Mouse (Mus musculus) telencephalon, adult 2 months (tissue): ENCODE measurements around the gene Dkc1.

Experiments used
- DNase-seq: peaks from one replicate; pipeline ENCODE4 v3.0.0-alpha.2; 2011; ENCODE audit warnings: low read depth, low spot score

Dkc1 gene

DNA sequence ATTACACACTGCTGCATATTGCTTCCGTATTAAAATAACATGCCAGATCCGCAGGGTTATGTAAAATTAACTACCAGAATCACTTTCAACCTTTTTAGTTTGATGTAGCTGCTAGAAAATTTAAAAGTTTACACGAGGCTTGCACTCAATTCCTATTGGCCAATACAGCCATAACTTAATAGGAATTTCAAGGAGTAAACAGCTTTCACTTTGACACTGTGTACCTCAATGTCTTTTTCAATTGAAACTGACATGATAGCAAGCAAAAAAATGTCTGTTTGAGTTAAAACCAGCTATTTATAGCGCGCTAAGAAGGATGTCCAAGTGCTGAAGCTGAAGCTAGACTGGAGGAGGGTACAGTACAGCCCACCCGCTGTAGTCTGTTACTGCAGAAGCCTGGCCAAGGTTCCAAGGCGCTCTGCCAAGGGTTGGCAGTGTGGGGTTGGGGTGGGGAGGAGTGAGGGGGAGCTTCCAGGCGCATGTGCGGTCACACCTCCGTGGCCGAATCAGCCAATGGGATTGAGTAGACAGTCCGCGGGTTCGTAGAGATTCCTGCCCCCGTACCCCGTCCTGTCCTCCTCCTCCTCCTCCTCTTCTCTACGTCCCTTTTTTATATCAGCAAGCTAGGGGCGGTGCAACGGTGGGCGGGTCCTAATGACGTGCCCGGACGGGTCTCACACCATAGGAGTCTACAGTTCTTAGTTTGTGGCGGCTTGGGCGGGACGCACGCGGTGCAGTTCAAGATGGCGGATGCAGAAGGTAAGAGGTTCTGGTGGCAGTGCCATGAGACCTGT, at the start of gene Dkc1:
TSS of gene Dkc1 (plus strand) at position 486 of the 794 bp plus-strand sequence.
- DNase-seq, result peak; percentile 92

DNA sequence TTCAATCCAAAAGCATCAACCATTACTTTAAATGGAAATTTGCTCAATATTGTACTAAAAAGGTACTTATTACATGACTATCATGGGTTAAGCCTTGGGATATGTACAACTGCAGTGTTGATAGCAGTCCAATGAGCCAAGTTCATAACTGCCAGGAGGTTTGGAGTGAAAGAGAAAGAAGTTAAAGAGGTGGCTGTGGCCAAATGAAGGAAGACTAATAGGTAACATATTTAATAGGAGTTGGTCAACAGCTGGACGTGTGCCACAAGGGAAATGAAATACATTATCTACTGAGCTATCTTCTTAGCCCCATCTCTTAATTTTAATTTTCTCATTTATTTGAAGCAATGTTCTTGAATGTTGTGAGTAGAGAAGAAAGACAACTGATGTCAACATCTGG, 49.7 kb upstream of the Dkc1 start:
- no peak for DNase-seq

DNA sequence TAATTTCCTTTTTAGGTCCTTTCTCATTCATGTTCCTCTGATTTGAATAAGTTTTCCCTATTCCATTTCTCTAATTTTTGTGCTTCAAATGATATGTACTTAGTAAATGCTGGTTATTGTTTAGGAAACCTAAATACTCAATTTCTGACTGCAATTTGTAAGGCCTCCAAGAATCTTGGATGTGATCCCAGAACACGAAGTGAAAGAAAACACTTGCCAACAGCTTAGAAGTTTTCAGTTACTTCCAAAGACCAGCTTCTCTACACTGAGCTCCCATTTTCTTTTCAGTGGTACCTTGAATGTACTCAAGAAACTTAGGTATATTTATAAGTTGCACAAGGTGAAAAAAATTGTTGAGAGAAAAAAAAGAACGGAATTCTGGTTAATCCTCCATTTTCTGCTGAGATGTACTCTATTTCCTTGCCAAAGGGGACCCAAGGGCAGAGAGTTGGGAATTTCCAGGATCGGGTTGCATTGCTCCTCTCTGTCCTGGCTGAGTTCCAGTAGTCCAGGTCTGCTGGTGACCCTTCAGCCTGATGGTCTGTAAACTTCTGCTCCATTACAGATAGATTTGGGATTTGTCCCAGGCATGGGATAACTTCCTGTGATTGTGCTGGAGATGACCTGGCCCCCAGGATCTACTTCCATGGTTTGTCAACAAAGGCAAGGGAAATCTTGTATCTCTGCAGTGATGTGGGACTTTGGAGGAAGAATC, 48.6 kb upstream of the Dkc1 start:
- peak; percentile 27 for DNase-seq

DNA sequence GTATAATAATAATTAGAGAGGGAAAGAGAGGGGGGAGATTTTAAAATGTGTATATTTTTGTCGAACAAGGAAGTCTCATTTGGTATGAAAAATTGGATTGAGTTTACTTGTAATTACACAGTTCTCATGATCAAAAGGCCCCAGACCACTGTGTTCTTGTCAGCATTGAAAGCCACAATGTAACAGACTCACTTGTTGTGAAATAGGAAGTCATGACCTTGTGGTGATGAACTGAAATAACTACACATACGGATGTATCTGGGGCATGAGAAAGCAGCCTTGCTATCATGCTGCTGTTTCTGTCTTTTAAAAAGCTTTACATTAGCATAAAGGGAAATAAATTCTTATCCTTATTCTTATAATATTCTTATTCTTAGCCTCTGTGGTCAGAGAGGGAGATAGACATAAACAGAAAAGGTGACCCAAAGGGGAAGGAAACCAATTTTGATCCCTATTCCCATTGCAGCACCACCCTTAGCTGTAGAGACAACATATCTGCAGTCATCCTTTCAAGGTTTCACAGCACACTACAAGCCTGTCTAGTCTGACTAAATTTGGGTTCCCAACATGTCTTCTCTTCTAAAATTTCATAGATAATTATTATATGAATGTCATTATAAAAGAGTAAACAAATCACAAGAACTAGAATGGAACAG, 39.4 kb upstream of the Dkc1 start:
- DNase-seq, result no peak

DNA sequence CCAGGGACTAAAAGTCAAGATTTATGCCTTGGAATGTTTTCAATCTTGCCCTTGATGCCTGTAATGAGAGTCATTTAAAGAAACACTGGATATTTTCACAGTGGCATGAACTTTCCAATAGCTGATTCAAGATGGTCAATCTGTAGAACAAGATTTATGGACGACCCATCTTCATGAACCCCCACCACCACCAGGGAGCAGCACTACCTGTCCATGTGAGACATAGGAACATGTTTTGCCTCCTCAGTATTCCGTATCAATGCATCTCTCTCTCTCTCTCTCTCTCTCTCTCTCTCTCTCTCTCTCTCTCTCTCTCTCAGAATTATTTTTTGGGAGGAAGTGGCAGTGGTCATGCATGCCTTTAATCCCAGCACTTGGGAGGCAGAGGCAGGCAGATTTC, 13.3 kb upstream of the Dkc1 start:
- no peak for DNase-seq

DNA sequence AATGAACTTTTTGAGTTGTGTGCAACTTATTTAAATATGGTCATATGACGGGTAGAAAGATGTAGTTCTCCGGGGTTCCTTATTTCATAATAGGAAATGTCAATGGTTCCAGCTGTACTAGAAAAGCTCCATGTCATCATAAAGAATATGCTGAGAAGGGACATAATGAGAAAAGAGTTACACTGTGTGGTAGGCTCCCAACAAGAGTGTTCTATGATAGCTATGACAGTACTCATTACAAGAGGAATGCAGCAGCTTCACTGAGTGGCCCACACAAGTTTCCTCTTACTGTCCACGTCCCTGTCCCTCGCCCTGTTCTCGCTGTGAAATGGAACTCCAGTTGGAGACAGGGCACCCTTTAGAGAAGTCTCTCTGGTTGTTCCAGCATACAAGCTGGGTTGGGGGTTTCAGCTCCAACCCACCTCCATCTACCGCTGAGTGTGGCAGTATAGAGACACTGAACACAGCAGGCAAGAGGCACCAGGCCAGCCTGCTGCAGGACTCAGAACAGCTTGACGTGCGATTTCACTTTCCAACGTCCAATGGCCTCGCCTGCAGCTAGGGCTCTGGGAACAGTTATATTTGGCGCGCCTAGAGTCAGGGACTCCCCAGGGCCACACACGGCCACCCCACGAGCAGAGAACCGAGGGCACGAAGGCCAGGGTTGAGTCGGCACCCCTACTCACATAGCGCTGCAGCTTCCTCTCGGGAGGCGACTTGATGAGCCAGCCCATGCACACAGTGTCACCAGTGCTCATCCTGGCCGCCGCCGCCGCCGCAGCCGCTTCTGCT, 11.5 kb upstream of the Dkc1 start:
- no peak for DNase-seq

DNA sequence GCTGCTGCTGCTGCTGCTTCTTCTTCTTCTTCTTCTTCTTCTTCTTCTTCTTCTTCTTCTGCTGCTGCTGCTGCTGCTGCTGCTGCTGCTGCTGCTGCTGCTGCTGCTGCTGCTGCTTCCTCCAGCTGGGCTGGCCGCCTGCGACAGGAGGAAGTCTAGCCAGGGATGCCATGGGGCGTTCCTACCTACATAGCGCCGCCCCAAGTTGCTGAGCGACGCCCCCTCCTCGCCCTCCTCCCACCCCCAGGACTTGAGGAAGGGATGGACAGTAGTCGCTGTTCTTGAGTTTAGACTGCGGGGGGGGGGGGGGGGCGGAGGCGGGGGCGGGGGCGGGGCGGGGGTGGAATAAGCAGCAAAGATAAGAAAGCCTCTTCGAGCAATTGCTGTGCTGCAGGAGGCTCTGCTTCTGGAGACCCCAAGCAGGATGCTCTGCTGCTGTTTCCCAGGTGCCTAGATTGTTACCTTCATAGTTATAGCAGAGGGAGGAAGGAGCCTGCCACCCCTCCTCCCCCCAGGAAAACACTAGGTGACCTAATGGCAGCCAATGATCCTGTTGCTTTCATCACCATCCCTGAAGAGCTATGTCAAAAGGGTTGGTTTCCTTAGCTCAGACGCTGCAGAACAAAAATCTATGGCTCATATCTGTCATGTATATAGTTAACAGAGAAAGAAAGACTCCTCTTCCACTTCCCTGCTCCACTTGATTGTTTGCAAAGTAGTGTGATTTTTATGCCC, 10.7 kb upstream of the Dkc1 start, which contains the start of gene Gab3:
TSS of gene Gab3 (minus strand) at position 685 of the 735 bp plus-strand sequence.
- DNase-seq, result no peak

DNA sequence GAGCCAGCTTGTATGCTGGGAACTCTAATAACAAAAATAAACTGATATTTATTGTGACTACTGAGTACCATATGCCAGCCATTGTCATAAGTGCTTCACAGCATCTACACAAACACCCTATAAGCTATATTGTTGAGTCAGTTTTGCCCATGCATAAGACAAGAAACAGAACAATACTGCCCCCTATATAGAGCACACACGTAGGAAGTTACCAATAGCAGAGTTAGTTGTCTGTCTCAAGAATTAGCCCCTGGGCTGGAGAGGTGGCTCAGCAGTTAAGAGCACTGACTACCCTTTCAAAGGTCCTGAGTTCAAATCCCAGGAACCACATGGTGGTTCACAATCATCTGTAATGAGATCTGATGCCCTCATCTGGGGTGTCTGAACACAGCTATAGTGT, 10.0 kb upstream of the Dkc1 start:
- no peak for DNase-seq

DNA sequence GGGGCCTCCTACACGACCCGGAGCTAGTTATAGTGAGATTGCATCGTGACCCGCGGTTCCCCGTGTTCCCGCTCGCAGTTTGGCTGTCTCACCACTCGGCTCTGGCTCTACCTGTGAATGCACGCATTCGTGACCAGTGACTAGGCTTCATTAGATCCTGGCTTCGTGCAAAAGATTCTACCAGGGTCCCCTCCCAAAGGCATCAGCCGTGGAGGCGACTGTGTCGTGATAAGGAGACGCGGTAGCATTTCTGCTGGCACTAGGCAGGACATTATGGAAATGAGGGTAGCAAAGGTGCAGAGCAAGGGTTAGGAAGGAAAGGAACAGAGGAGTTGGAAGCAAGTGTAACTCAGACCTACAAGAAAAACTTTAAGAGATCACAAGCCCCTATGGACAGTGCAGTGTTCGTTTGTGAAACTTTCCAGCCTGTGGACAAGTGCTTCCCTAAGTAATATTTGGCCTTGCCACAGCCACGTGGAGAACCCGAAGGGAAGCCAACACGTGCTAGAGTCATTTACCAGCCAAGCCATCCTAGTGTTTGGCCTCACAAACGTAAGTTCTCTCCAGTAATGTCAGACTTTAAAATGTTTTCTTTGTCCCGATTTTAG, 613 bp downstream of the Dkc1 start:
- no peak for DNase-seq

DNA sequence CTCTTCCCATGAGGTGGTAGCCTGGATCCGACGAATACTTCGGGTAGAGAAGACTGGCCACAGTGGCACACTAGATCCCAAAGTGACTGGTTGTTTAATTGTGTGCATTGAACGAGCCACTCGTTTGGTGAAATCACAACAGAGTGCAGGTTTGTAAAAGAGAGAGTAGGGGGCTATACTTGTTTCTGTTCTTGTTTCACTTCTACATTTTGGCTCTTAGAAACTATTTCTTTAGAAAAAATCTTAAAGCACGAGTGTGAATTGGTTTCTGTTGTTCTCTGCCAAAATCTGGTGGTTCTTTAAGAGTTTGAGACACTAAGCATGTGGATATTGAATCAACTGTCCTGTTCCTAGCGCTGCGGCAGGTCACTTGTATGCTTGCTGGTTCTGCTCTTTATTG, 3.1 kb downstream of the Dkc1 start:
- no peak for DNase-seq

DNA sequence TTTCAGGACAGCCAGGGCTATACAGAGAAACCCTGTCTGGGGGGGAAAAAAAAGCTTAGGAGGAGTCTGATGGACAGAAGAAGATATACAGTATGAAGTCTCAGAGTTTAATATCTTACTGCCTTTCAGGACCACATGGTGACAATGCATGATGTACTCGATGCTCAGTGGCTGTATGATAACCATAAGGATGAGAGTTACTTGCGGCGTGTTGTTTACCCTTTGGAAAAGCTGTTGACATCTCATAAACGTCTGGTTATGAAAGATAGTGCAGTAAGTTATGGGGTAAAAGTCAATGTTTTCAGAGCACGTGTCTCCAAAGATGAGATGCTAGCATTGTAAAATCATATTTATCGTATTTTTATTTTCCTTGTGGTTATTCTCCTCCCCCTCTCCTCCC, 6.6 kb downstream of the Dkc1 start:
- DNase-seq, result no peak

DNA sequence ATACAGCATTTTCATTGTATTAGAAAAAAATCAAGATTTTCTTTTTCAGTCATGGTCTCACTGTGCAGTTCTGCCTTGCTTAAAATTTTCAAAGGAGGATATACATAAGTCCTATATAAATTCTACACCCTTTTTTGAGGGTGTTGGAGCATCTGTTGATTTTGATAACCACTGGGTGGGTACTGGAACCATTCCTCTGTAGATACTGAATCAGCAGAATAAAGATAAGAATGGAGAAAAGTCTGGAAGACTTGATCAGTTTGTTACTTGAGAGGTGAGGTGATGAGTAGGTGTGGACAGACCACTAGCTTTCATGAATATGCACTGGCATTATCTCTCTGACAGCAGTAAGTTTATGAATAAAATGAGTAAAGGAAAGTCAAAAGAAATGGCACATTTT, 19.9 kb downstream of the Dkc1 start:
- DNase-seq, result no peak

DNA sequence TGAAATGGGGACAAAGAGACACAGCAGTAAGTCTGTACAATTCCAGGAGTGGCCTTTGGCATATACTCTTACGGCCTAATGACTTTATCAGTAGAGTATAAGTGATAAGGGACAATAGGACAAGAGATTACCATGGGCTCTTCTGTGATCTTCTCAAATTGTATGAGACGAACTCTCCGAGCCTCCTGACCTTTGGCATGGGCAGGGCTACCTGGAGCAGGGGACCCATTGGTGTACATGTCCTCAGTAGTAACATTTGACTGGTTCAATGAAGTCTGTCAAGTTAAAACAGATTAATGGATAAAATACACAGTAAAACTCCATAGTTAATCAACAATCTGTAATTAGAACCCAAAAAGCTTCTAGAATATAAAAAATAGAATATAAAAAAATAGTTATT, 30.0 kb downstream of the Dkc1 start:
- DNase-seq, result no peak

DNA sequence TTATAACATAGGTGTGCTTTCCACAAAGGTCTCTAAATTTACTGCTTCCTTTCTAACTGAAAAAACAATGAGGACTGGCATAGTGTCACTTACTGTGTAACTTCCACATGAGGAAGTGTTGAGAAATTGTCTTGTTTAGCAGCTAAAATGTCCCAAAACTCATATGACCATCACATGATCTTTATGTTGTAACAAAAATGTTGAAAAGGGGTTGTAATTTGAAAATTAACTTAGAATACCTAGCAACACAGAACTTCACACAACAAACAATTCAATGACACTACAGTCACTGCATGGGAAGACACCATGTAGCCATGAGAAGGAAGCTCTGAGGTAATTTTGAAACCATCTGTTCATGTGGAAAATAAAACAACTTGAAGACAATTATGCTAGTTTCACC, 31.2 kb downstream of the Dkc1 start:
- DNase-seq, result no peak

DNA sequence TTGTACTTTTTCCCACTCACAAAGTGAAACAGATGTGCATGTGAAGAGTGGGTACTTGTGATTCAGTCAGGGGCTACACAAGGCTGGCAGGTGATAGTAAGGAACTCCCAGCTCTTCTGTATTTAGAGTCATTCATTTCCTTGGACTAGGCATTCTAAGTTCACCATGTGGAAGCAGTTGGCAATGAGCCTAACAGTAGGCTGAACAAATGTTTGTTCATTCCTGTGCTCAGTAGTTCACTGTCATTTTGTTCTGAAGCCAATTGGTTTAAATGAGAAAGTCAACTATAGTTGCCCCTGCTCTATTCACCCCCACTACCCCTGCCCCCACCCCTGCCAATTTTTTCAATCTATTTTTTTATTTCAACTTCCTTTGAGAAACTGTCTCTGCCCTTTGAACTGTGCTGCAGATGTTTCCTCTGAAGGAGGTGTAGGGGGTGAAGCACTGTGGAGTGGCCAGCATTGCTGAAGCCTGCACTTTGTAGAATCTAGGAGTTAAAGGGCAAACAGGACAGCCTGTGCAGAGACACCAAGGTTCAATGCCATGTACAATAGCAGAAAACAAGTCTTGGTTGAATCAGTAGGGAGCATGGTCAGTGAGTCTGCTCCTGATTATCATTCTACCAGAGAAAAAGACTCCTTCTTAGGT, 32.8 kb downstream of the Dkc1 start:
- DNase-seq, result no peak

DNA sequence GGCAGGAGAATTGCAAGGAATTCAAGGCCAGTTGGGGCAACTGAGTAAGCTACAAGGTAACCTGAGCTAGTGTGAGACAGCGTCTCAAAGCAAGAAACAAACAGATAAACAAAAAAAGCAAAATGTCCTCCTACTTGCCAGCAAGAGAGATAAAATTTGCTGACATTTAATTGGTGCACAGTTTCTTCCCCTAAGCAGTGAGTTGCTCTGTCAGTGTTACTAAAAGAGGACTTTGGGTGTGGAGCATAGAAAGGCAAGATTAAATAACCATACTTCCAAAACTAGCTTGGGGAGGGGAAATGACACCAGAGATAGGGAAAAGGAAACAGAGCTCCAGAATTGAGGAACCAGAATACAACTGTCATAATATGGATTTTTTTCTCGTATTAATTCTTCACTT, 33.8 kb downstream of the Dkc1 start:
- no peak for DNase-seq

DNA sequence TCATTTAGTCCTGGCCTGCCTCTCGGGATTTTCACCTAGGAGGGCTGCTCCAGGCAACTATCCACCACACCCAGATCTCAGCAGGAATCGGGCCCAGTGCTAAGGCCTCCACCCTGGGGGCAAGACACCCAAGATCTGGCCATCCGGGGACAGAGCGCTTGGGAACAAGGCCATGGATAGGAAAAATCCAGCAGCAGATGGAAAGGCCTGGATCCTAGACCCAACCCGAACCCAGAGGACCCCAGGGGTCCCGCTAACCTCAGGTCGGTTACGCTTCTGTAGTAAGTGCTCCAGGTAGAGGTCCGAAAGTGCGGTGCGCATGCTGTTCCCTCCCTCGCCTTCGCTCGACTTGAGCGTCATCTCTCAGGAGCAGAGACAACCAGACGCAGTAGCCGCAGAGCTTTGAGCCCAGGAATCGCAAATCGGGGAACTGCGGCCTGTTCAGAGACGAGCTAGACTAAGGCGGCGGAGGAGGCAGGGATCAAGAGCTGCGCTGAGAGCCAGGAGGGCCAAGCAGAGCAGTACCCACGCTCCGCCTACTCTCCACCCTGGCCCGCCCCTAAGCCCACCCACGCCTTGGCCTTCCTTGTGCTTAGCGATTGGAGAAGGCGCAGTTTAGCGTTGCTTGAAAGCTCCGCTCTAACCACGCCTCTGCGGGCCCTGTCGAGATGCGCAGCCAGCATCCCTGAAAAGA, 35.0 kb downstream of the Dkc1 start, which contains the start of gene Mpp1:
TSS of gene Mpp1 (minus strand) at position 550 of the 694 bp plus-strand sequence.
- peak; percentile 53 for DNase-seq

DNA sequence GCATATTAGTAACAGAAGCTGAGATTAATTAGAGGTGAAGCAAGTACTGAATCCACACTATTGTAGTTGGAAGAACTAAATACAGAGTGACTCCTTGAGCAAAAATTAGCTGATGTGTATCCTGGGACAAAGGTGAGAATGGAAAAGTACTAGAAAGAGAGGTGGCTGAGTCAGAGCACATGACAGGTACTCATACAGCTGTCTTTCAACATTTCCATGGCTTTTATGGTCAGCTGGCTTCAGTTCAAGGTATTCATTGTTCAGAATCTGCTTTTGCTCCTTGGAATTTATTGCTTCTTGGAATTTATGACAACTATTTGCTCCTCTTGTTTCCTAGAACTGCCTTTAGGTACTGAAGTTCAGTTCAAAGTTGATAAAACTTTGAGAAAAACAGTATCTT, 41.3 kb downstream of the Dkc1 start:
- DNase-seq, result no peak

DNA sequence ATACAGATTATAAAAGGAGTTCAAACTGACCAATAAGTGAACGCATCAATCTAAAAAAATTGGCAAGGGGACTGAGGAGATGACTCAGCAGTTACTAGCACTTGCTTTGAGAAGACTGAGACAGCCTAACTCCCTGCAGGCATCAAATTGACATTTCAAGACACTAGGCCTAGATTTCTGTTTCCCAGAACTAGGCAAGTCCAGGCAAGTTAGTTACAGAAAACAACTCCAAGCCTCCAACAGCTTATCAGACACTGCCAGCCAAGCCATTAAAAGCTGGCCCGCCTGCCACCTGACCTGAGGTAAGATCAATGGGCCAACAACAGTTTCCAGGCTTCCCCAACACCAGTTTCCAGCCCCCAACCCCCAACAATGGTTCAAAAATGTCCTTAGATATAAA, 42.1 kb downstream of the Dkc1 start:
- no peak for DNase-seq

DNA sequence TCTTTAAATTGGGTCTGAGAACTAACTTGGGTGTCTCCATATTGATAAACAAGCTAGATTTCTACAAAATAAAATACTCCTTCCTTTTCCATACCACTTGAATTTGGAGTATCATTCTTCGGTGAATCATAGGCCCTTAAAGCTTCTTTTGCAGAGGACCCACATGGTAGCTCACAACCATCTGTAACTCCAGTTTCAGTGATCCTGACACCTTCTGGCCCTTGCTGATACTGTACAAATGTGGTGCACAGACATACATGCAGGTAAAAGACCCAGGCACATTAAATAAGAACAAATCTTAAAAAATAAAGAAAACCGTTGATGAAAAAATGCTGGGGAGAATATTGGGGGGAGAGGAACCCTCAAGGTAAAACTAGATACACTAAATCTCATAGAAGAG, 42.5 kb downstream of the Dkc1 start:
- no peak for DNase-seq
